Mouse (Mus musculus) olfactory bulb, adult 2 months (tissue): ENCODE measurements around the gene Aqp5. TPM values are rescaled to one million over a fixed set of nuclear protein-coding genes. Genes with fewer than 3 reads are reported as not detected.
A peak's percentile ranks its signal among the peaks of the same experiment; 100 is the strongest.

Experiments used
- H3K27ac ChIP-seq: fragments of 200-500 bp; 2 replicates; pipeline ENCODE4 v1.5.1; 2012; ENCODE audit warnings: low read depth, low read length; ENCODE audit not compliant: insufficient read depth
- H3K4me1 ChIP-seq: fragments of 200-500 bp; 2 replicates; pipeline ENCODE4 v1.6.1; 2012; ENCODE audit warnings: low read length; ENCODE audit not compliant: control insufficient read depth, insufficient read depth
- H3K4me3 ChIP-seq: fragments of 200-500 bp; 2 replicates; pipeline ENCODE4 v1.5.1; 2012; ENCODE audit warnings: mild to moderate bottlenecking, low read depth, low read length, moderate library complexity; ENCODE audit not compliant: insufficient read depth
- CTCF ChIP-seq: fragments of 200-500 bp; IDR thresholded peaks from 2 replicates; pipeline ENCODE4 v1.5.1; 2012; ENCODE audit warnings: low read depth, mild to moderate bottlenecking, low read length, moderate library complexity; ENCODE audit not compliant: insufficient read depth
- POLR2A ChIP-seq: fragments of 200-500 bp; IDR thresholded peaks from 2 replicates; pipeline ENCODE4 v1.6.1; 2012; ENCODE audit warnings: mild to moderate bottlenecking, low read depth, low read length, moderate library complexity; ENCODE audit not compliant: insufficient read depth
- WGBS: fragments of 180-500 bp; shearing (Covaris S2); methylation state at CpG from one replicate; pipeline ENCODE4 v1.1.7; 2018; 5-methylcytosine and 5-hydroxymethylcytosine counted together
- polyA plus RNA-seq: library from polyadenylated mRNA; stranded (reverse); fragments of >200 nt; gene quantifications from 2 replicates; pipeline ENCODE4 v1.2.4, GENCODE M21; 2012; ENCODE audit warnings: low replicate concordance; ENCODE audit not compliant: missing spikeins, insufficient read depth, insufficient read length

Aqp5 gene
- polyA plus RNA-seq, 1 experiment, result not detected

DNA sequence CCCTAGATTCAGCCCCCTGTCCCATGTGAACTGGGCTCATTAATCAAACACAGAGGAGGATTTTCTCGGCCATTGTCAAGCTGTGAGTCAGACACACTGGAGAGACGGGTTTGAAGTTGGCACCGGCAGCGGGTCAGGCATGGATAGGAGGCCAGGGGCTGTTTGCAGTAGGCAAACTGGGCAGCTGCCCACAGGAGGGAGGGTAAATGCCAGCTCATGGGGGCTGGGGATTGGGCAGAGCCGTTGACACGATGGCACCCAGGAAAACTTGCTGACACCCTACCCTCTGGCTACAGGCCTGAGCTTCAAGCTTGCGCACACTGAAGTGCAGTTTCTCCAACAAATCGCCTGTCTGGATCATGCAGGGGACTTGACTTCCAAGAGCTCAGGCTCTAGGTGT is 1.6 kb downstream of the Aqp5 start:
- no peak for TF ChIP-seq POLR2A
- TF ChIP-seq CTCF, result no peak
- Histone ChIP-seq H3K4me1 (peaks cover 12% of the 10 kb centered on the region), H3K4me3 (no peak overlapping the region), H3K27ac (no peak overlapping the region)
- 64% methylated on average over 8 of the region's 8 CpGs for WGBS

- H3K4me3 ChIP-seq, result no peak overlapping the region
- no peak overlapping the region for H3K27ac ChIP-seq
- 90% methylated on average over 5 of the region's 5 CpGs for WGBS
- no peak for TF ChIP-seq CTCF
- peaks cover 12% of the 10 kb centered on the region for H3K4me1 ChIP-seq
These were observed 2.3 kb downstream of the Aqp5 start for GRCm38 (mm10) chr15:99592877-99593276.

GRCm38 (mm10) chr15:99594951-99595350 is 4.4 kb downstream of the Aqp5 start:
- Histone ChIP-seq H3K4me3 (no peak overlapping the region), H3K4me1 (peaks cover 21% of the 10 kb centered on the region), H3K27ac (no peak overlapping the region)
- no peak for TF ChIP-seq POLR2A
- WGBS, result 85% methylated on average over 10 of the region's 10 CpGs

DNA sequence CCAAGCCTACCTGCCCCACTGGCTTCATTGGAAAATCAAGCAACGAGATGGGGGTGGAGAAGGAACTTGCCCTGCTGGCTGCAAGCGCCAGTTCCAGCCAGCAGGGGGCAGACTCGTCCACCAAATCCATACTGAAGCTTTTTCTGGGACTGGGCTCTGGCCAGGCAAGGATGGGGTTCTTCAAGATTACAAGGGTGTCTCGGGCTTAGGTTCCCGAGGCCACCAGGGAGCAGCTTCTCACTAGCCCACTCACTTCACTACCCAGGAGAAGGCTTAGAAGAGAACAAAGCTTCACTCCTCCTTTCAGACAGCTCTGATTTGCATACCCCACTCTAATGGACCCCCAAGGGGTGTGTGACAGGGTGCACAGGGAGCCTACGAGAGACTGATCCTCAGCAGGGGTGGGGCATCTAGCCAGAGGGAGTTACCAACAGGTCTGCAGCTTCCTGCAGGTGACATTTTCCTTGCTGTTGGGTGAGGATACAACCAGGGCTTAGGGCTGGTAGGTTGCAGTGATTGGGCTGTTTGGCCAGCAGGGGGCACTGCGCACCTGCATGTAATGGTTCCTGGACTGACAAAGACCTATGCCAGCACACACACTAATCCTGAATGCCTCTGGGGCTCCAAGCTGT is 5.6 kb downstream of the Aqp5 start:
- H3K4me1 ChIP-seq, result peaks cover 23% of the 10 kb centered on the region
- 0% methylated on average over 7 of the region's 7 CpGs for WGBS

DNA sequence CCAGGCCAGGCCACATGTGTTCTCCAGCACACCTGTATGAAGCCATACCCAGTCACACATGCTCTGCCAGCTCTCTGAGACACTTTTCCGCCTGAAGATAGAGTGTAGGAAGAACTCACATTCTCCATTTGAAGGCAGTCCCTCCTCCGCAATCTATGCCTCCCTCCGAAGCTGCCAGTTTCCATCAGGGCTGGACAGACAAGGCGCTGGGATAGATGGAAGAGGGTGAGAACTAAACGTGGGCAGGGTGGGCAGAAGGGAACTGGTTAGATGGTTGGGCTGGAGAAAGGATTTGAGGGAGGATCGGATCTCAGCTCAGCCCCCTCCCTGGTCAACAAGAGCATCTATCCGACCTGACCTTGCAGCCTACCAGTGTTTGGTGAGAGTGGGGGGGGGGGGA is 6.3 kb downstream of the Aqp5 start:
- WGBS, result 59% methylated on average over 7 of the region's 7 CpGs
- TF ChIP-seq CTCF, result no peak
- no peak for TF ChIP-seq POLR2A

More for the DNA sequence above, 5.6 kb downstream of the Aqp5 start:
- Histone ChIP-seq H3K4me3 (no peak overlapping the region), H3K27ac (no peak overlapping the region)
- TF ChIP-seq CTCF (peak; percentile 91), POLR2A (no peak)

GRCm38 (mm10) chr15:99597596-99597995 is 7.0 kb downstream of the Aqp5 start:
- TF ChIP-seq POLR2A (no peak), CTCF (no peak)
- WGBS, result 85% methylated on average over 8 of the region's 8 CpGs
- Histone ChIP-seq H3K4me1 (peaks cover 36% of the 10 kb centered on the region), H3K4me3 (no peak overlapping the region), H3K27ac (no peak overlapping the region)

More for the DNA sequence above, 6.3 kb downstream of the Aqp5 start:
- Histone ChIP-seq H3K27ac (no peak overlapping the region), H3K4me1 (peaks cover 29% of the 10 kb centered on the region), H3K4me3 (no peak overlapping the region)

DNA sequence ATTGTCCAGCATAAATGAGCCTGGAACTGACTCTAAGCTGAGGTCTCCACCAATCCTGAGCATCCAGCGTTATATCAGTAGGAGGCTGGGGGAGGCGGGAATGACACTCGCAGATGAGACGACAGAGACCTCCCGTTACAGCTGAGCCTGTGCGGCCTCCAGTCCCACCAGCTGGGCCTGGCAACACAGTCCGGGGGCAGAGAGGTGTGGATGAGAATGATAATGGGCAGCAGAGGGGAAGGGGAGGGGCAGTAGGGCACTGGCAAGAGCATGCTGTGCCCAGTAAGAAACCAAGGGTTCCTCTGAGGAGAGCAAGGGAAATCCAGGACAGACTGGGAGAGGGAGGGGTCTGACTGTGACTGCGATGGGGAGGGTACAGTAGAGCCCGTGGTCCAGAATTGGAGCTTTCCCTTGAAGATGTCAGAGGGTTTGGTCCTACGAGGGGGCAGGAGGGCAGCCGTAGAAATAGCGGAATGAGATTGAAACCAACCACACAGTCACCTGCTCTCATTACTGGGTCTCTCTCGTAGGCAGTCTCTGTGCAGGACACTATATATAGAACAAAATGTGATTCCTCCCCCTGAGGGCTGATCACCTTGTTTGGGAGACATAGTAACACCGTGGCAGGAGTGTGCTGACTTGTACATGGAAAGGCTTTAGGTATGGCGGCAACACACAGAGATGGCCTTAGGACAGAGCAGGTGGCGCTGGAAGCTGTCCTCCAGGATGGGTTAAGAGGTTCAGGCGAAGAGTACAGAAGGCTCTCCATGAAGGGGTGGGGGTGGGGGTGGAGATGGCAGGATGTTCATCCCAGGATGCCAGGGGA is 8.9 kb downstream of the Aqp5 start:
- peaks cover 40% of the 10 kb centered on the region for H3K4me1 ChIP-seq
- H3K4me3 ChIP-seq, result no peak overlapping the region
- no peak for TF ChIP-seq POLR2A
- TF ChIP-seq CTCF, result no peak
- 39% methylated on average over 17 of the region's 17 CpGs for WGBS
- no peak overlapping the region for H3K27ac ChIP-seq

- TF ChIP-seq POLR2A (no peak), CTCF (no peak)
- H3K4me3 ChIP-seq, result no peak within 1 kb of the TSS
- H3K27ac ChIP-seq, result no peak within 1 kb of the TSS
- H3K4me1 ChIP-seq, result peaks cover 40% of the 10 kb centered on the region
- WGBS, result 82% methylated on average over 22 of the region's 22 CpGs
These were observed 10.6 kb downstream of the Aqp5 start, which contains the start of gene Aqp6 for GRCm38 (mm10) chr15:99600986-99601822. Gene Aqp6 (plus strand): TSS chr15:99601400.

DNA sequence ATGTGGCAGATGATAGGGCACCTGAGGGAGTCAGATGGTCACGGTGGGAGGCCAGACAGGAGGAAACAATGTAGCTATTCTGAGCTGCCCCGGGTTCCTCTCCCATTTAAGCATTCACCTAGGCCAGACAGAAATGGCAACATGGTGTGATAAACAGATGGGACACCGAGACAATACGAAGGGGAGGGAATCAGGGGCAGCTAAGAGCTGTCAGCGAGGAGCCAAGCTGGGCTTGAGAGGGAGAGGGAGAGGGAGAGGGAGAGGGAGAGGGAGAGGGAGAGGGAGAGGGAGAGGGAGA is 11.2 kb downstream of the Aqp5 start:
- Histone ChIP-seq H3K27ac (no peak overlapping the region), H3K4me1 (peaks cover 44% of the 10 kb centered on the region), H3K4me3 (no peak overlapping the region)
- TF ChIP-seq POLR2A, result no peak
- TF ChIP-seq CTCF, result no peak
- WGBS, result 42% methylated on average over 5 of the region's 5 CpGs
